Mouse (Mus musculus): Measurements from ENCODE around the gene Camkv.

Camkv gene

GRCm38 (mm10) chr9:107994464-107994863, 59.0 kb downstream of the Camkv start:
- DNase-seq: no peak

- DNase-seq: no peak
These were observed 60.0 kb downstream of the Camkv start for GRCm38 (mm10) chr9:107995513-107995912.

DNA sequence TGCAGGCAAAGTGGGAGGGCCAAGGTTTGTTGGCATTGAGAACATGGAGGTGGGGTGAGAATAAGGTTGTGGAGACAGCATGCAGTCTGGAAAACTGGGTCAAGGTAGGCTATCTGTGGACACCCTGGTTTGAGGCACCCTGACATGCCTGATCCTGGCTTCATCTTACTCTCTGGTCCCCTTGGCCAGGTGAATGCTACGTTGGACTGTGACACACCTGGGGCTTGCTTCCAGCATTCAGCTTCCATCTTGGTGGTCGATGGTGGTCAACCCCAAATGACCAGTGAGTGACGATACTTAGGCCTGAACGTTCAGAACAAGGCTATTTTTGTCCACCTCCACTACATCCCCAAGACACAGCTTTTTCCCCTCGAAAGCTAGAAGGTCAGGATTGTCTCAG, 60.6 kb downstream of the Camkv start, which contains the start of gene Gm20662:
Gene Gm20662, plus strand, starts transcription at position 301 of the 400 bp plus-strand sequence.
- no peak for DNase-seq
